In genomic region chrX:11086257-11087072, GRCm38 (mm10) we compare ENCODE assay signal across 14 mouse cellular contexts.
A peak's percentile ranks its signal among the peaks of the same experiment; 100 is the strongest.
DNase-seq lines count a peak whose midpoint lies in the region; ATAC-seq and TF ChIP-seq lines count a peak whose summit lies in the region.
"Had no signal": no experiment of that assay in that cellular context is flagged by ENCODE, and none has a peak within 500 bp of the region (broad histone marks: within the 10 kb centered on the region; RNA-seq: fewer than 3 reads in every experiment).

No protein-coding gene starts in this region.

- H3K4me3 ChIP-seq in lung, embryonic 14.5 days (ENCODE audit: low read depth, low read length): no peak overlapping the region
- H3K4me3 ChIP-seq in stomach, embryonic 16.5 days (replicated peaks; ENCODE audit: low read length): no peak overlapping the region
- H3K4me3 ChIP-seq: erythroblast, embryonic 14.5 days; hindbrain, embryonic 12.5 days; midbrain, embryonic 12.5 days had no signal

- H3K9ac ChIP-seq in lung, embryonic 14.5 days: no peak overlapping the region
- H3K9ac ChIP-seq in stomach, embryonic 16.5 days (ENCODE audit: low read length): no peak overlapping the region
- H3K9ac ChIP-seq: hindbrain, embryonic 12.5 days; midbrain, embryonic 12.5 days had no signal

- no peaks in the 10 kb centered on the region for H3K27me3 ChIP-seq in lung, embryonic 14.5 days (ENCODE audit: insufficient read depth, low read length)
- no peaks in the 10 kb centered on the region for H3K27me3 ChIP-seq in stomach, embryonic 16.5 days (ENCODE audit: control insufficient read depth, insufficient read depth, low read length)
- H3K27me3 ChIP-seq: hindbrain, embryonic 12.5 days; midbrain, embryonic 12.5 days had no signal

- H3K9me3 ChIP-seq in lung, embryonic 14.5 days (ENCODE audit: low read depth, low read length): no peaks in the 10 kb centered on the region
- H3K9me3 ChIP-seq in stomach, embryonic 16.5 days (replicated peaks; ENCODE audit: control insufficient read depth, low read length): no peaks in the 10 kb centered on the region
- H3K9me3 ChIP-seq: hindbrain, embryonic 12.5 days; midbrain, embryonic 12.5 days had no signal

- peak; percentile 62 for DNase-seq in lung, embryonic 14.5 days
- DNase-seq in lung, postnatal 14 days: no peak
- DNase-seq in kidney, adult 11 months: peak; percentile 75
- peak; percentile 43 for DNase-seq in kidney, postnatal 14 days
- DNase-seq in heart, adult 8-10 months (ENCODE audit: low spot score): no peak
- DNase-seq in layer of hippocampus, postnatal 36 days: no peak
- DNase-seq: adrenal gland, adult 8-10 months; thymus, postnatal 4 days had no signal

- H3K36me3 ChIP-seq in lung, embryonic 14.5 days (ENCODE audit: insufficient read depth): no peaks in the 10 kb centered on the region
- H3K36me3 ChIP-seq in stomach, embryonic 16.5 days (ENCODE audit: control insufficient read depth, insufficient read depth, low read length): no peaks in the 10 kb centered on the region
- H3K36me3 ChIP-seq: hindbrain, embryonic 12.5 days; midbrain, embryonic 12.5 days had no signal

- ATAC-seq in lung, embryonic 14.5 days (ENCODE audit: insufficient read depth): peak; percentile 76; the same call in 1 of the 2 replicates
- peak; percentile 75 for ATAC-seq in stomach, embryonic 16.5 days (ENCODE audit: insufficient read depth, low FRiP score)
- ATAC-seq: Patski had no signal

- no peak for TF ChIP-seq CTCF in lung, embryonic 14.5 days (IDR thresholded peaks at IDR 0.05; ENCODE audit: low read depth)

- H3K4me1 ChIP-seq in lung, embryonic 14.5 days (ENCODE audit: insufficient read depth): no peaks in the 10 kb centered on the region
- H3K4me1 ChIP-seq in stomach, embryonic 16.5 days (ENCODE audit: control insufficient read depth, insufficient read depth, low read length): no peaks in the 10 kb centered on the region

- 32% methylated on average over 7 of the region's 7 CpGs for WGBS in lung, embryonic 14.5 days
- 42% methylated on average over 7 of the region's 7 CpGs for WGBS in stomach, embryonic 16.5 days

- no peak overlapping the region for H3K4me2 ChIP-seq in lung, embryonic 14.5 days
- H3K4me2 ChIP-seq in stomach, embryonic 16.5 days (ENCODE audit: low read depth, low read length): no peak overlapping the region
- H3K4me2 ChIP-seq: heart, embryonic 11.5 days; hindbrain, embryonic 12.5 days; midbrain, embryonic 12.5 days had no signal

- H3K27ac ChIP-seq in lung, embryonic 14.5 days (ENCODE audit: low read depth): peak overlapping the region; percentile 69; the same call in 1 of the 2 replicates
- H3K27ac ChIP-seq in stomach, embryonic 16.5 days (ENCODE audit: low read length): peak overlapping the region; percentile 7; the same call in 1 of the 2 replicates
- H3K27ac ChIP-seq: hindbrain, embryonic 12.5 days; midbrain, embryonic 12.5 days had no signal

Comparison
In these comparisons a context has a peak if more than half of its experiments do, and no peak if none do; other contexts are left out.
1. DNase-seq: peak in lung, embryonic 14.5 days (single experiment), kidney, adult 11 months (single experiment) and kidney, postnatal 14 days (single experiment); none in lung, postnatal 14 days (single experiment), heart, adult 8-10 months (single experiment) and layer of hippocampus, postnatal 36 days (0 of 2).